Mouse (Mus musculus) midbrain, embryonic 10.5 days (tissue): ENCODE measurements around the gene Rhot1. TPM values are rescaled to one million over a fixed set of nuclear protein-coding genes. Genes with fewer than 3 reads are reported as not detected.

Experiments
- DNase-seq: peaks from one replicate; pipeline ENCODE4 v3.0.0-alpha.2; 2017; ENCODE audit warnings: low spot score
- H3K27ac ChIP-seq: fragments of 300-500 bp; sonication (generic); replicated peaks from 2 replicates; pipeline ENCODE4 v1.5.1; 2016; ENCODE audit warnings: mild to moderate bottlenecking
- H3K27me3 ChIP-seq: fragments of 300-500 bp; sonication (generic); 2 replicates; pipeline ENCODE4 v1.6.1; 2016; ENCODE audit warnings: low read depth, mild to moderate bottlenecking; ENCODE audit not compliant: poor library complexity, severe bottlenecking
- H3K36me3 ChIP-seq: fragments of 300-500 bp; sonication (generic); 2 replicates; pipeline ENCODE4 v1.6.1; 2016; ENCODE audit warnings: mild to moderate bottlenecking, moderate library complexity
- H3K4me1 ChIP-seq: fragments of 300-500 bp; sonication (generic); 2 replicates; pipeline ENCODE4 v1.6.1; 2016
- H3K4me3 ChIP-seq: fragments of 300-500 bp; sonication (generic); 2 replicates; pipeline ENCODE4 v1.5.1; 2016; ENCODE audit warnings: mild to moderate bottlenecking, moderate library complexity
- H3K9me3 ChIP-seq: fragments of 300-500 bp; sonication (generic); replicated peaks from 2 replicates; pipeline ENCODE4 v1.6.1; 2016; ENCODE audit warnings: mild to moderate bottlenecking
- WGBS: fragments of 180-500 bp; shearing (Covaris S2); methylation state at CpG from one replicate; pipeline ENCODE4 v1.1.7; 2016; 5-methylcytosine and 5-hydroxymethylcytosine counted together
- polyA plus RNA-seq: library from polyadenylated mRNA; unstranded; fragments of >200 nt; fragmentation: Nextera tagmentation; extraction: Ambion mirVana; gene quantifications from 2 replicates; pipeline ENCODE4 v1.2.1, GENCODE M21; 2016

Gene Rhot1
- polyA plus RNA-seq: 56.2 and 56.9 TPM in 2 replicates

DNA sequence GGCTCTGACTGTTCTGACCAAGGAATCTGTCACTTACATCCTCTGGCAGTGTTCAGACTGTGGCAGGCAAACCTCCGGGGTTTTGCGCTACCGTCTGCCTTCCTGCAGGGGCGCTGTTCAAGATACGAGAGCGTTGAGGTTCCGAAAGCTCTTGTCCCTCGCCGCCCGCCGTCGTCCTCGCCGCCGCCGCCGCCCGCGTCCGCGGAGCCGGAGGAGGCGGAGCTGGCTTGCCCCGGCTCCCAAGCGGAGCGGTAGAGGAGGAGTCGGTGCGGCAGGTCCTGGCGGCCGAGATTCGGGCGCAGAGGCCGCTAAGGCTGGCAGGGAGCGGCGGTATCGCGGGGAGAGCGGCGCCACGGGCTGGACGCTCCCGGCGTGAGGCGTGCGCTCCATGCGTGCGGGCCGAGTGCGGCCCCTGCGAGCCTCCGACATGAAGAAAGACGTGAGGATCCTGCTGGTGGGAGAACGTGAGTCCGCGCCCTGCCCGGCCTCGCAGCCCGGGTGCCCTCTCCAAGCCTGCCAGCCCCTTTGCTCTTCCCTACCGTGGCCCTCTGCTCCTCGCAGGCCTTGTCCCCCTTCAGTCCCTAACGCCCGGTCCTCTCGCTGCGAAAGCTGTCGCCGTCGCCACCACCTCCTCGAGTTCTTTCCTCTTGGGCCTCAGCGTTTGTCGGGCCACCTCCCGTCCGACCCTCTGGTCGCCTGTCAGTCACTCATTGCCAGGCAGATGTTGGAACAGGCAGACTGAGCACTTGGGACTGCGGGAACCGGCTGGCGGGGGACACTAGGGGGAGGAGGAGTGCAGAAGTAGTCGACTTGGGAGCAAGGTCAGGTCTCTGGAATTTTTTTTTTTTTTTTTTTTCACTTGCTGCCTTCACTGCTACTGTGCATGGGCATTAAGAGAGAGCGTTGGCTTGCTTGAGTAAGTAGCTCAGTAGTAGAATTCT is at the start of gene Rhot1:
Gene Rhot1, plus strand, starts transcription at position 160 of the 941 bp plus-strand sequence.
- peaks cover 15% of the 10 kb centered on the region for H3K4me1 ChIP-seq
- H3K36me3 ChIP-seq: peaks cover 17% of the 10 kb centered on the region
- H3K4me3 ChIP-seq: peak within 1 kb of the TSS; percentile 84
- peak within 1 kb of the TSS; percentile 94 for H3K27ac ChIP-seq
- no peaks in the 10 kb centered on the region for H3K9me3 ChIP-seq
- under 1% methylated on average over 78 of the region's 78 CpGs for WGBS
- H3K27me3 ChIP-seq: no peaks in the 10 kb centered on the region
- DNase-seq: peak; percentile 95

DNA sequence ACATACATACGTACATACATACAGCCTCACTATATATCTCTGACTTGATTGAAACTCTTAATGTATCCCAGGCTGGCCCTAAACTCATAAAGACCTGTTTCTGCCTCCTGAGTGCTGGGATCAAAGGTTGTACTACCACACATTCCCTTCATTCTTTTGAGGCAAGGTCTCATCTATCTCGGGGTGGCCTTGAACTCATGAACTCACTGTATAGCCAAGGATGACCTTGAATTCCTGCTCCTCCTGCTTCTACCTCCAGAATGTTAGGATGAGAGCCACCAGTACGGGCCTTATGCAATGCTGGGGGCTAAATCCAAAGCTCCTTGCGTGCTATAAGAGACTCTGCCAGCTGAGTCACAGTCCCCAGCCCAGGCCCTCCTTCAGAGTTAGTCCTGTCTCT is 47.8 kb upstream of the Rhot1 start:
- no peaks in the 10 kb centered on the region for H3K4me1 ChIP-seq
- H3K27me3 ChIP-seq: peaks cover 23% of the 10 kb centered on the region
- H3K9me3 ChIP-seq: no peaks in the 10 kb centered on the region
- H3K4me3 ChIP-seq: no peak overlapping the region
- WGBS: 84% methylated on average over 4 of the region's 4 CpGs
- no peak for DNase-seq
- H3K36me3 ChIP-seq: no peaks in the 10 kb centered on the region
- no peak overlapping the region for H3K27ac ChIP-seq

DNA sequence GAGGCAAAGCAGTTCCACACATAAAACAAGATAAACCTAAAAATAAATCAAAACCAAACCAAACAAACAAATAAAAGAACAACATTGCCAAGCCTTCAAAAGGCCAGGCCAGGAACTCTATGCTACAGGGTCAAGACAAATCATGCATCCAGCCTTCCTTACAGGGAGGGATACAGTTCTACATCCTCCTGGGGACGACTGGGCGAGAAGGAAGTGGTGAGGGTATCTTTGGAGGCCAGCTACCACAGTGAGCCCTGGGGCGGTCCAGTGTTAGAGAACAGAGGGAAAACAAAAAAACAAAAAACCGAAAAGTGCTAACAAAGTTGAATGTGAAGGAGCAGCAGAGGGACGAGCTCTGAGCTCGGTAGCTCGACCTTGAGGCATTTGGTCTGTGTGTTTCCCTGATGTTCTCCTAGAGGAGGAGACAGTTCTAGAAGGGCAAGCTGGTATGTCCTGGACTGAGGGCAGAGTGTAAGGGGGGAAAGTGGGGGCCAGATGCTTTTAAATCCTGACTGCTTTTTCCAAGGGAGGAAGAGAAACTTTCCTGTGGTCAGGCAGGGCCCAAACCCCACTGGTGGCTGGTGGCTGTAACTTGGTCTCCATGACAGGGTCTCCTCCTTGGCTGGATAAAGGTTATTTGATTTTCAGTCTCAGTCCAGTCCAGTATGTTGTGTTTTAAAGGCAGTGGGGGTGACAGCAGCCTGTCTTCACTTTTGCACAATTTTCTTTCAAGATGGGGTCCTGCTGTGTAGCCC is 45.3 kb upstream of the Rhot1 start:
- 76% methylated on average over 7 of the region's 7 CpGs for WGBS
- Histone ChIP-seq H3K27ac (no peak overlapping the region), H3K9me3 (no peaks in the 10 kb centered on the region), H3K4me3 (no peak overlapping the region), H3K27me3 (no peaks in the 10 kb centered on the region), H3K36me3 (no peaks in the 10 kb centered on the region), H3K4me1 (no peaks in the 10 kb centered on the region)
- DNase-seq: no peak

DNA sequence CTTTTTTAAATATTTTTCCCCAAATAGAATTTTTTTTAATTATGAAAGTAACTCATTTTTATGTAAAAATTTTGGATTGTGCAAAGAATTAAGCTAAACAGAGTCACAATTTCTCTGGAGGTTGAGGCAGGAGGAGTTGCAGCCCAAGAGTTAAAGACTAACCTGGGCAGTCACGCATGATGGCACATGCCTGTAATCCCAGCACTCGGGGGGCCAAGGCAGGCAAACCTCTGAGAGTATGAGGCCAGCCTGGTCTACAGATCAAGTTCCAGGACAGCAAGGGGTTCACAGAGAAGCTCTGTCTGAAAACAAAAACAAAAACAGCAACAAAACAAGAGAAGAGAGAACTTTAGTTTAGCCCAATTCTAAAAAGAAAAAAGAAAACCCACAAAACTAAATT is 44.6 kb upstream of the Rhot1 start:
- no peak overlapping the region for H3K27ac ChIP-seq
- 50% methylated on average over 2 of the region's 2 CpGs for WGBS
- no peaks in the 10 kb centered on the region for H3K4me1 ChIP-seq
- H3K36me3 ChIP-seq: no peaks in the 10 kb centered on the region
- no peak for DNase-seq
- no peaks in the 10 kb centered on the region for H3K9me3 ChIP-seq
- H3K27me3 ChIP-seq: no peaks in the 10 kb centered on the region
- no peak overlapping the region for H3K4me3 ChIP-seq

DNA sequence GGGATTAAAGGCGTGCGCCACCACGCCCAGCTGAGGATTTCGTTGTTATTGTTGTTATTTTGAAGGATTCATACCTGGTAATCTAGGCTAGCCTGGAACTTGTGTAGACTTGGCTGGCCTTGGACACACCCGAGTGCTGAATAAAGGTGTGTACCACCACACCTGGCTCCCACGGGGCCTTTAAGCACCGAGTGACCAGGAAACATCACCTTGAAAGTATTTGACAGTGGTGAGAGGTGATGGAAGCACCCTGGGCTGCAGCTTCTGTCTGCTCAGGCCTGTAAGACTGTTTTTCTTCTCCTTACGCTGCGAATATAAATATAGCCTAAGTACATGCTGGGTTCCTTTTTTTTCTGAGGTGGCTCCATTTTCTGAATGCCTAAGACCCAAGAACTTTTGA is 40.7 kb upstream of the Rhot1 start:
- WGBS: 95% methylated on average over 9 of the region's 9 CpGs
- H3K9me3 ChIP-seq: no peaks in the 10 kb centered on the region

DNA sequence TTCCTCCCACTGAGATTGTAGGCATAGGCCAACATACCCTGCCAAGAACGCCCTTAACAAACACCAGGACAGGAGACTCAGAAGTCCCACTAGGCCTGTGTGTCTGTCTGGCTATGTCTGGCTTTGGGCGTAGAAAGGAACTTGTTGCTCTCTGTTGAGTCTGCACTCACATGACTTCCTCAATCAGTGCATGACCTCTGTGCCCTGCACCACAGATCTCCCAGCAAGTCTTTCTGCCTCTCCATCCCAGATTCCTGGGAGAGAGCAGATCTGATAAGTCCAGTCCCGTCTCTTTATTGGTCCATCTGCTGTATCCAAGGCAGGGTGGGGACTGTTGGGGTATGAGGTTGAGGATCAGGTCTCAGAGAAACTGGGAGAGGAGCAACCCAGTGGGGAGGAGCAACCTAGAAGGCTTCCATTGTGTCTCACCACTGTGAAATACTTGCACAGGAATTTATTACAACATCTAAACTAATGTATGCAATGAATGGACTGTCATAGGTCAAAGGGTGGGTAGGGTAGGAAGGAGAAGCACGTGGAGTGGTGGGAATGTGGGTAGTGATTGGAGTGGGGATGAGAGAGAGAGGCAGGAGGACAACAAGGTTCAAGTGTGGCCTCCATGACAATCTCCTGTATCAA is 40.1 kb upstream of the Rhot1 start:
- no peak overlapping the region for H3K27ac ChIP-seq
- H3K4me1 ChIP-seq: no peaks in the 10 kb centered on the region
- 85% methylated on average over 4 of the region's 4 CpGs for WGBS
- no peaks in the 10 kb centered on the region for H3K36me3 ChIP-seq
- DNase-seq: no peak
- no peaks in the 10 kb centered on the region for H3K27me3 ChIP-seq
- H3K4me3 ChIP-seq: no peak overlapping the region
- no peaks in the 10 kb centered on the region for H3K9me3 ChIP-seq

More for the DNA sequence above, 40.7 kb upstream of the Rhot1 start:
- no peaks in the 10 kb centered on the region for H3K4me1 ChIP-seq
- no peak for DNase-seq
- no peak overlapping the region for H3K4me3 ChIP-seq
- no peak overlapping the region for H3K27ac ChIP-seq
- H3K36me3 ChIP-seq: no peaks in the 10 kb centered on the region
- no peaks in the 10 kb centered on the region for H3K27me3 ChIP-seq

DNA sequence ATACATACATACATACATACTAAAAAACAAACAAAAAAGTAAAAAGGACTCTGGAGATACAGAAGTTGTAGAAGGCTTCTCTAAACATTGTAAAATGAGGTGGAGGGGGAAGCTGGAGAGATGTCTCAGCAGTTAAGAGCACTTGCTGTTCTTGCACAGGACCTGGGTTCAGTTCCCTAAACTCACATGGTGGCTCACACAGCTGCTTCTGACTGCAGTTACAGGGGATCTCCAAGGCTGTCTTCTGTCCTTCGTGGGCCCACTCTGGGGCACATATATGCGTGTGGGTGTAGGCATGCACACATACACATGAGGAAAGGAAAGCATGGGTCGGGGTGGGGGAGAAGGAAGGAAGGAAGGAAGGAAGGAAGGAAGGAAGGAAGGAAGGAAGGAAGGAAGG is 39.2 kb upstream of the Rhot1 start:
- WGBS: 87% methylated on average over 3 of the region's 3 CpGs
- Histone ChIP-seq H3K27ac (no peak overlapping the region), H3K4me1 (no peaks in the 10 kb centered on the region), H3K36me3 (no peaks in the 10 kb centered on the region), H3K9me3 (no peaks in the 10 kb centered on the region), H3K27me3 (no peaks in the 10 kb centered on the region), H3K4me3 (no peak overlapping the region)
- no peak for DNase-seq

DNA sequence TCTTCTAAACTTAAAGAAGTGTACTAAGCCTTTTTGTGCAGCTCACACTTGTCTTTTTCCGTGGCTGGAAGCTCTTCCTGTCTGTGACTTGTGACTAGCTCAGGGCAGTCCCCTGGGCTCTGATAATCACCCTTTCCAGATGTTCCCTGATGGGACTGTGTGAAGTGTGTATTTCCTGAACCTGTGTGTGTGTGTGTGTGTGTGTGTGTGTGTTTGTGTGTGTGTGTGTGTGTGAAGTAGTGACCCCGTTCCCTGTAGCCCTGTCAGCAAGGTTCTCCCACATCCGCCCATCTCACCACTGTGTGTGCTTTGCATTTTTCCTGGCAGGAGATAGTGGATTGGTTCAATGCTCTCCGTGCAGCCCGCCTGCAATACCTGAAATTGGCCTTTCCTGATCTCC is 38.5 kb upstream of the Rhot1 start:
- no peaks in the 10 kb centered on the region for H3K36me3 ChIP-seq
- H3K4me1 ChIP-seq: no peaks in the 10 kb centered on the region
- WGBS: 74% methylated on average over 5 of the region's 5 CpGs
- no peak for DNase-seq
- H3K4me3 ChIP-seq: no peak overlapping the region
- H3K27me3 ChIP-seq: no peaks in the 10 kb centered on the region
- no peak overlapping the region for H3K27ac ChIP-seq
- no peaks in the 10 kb centered on the region for H3K9me3 ChIP-seq

DNA sequence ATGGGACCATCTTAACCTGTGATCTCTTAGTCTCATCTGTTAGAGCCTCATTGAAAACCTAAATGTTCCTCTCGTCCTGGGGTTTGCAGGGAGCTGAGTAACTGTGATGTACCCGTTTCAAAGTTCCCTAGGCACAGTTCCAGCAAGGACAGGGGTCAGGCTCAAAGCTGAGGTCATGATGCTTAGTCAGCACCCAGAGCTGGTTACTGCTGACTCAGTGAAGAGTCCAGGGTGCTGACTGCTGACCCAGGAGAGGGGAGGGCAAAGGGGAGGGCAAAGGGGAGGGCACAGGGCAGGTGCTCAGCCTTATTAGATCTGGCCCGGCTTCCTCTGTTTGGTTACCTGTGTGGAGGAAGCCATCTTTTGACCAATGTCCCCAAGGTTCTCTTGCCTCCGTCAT is 36.9 kb upstream of the Rhot1 start:
- no peak overlapping the region for H3K4me3 ChIP-seq
- WGBS: 80% methylated on average over 4 of the region's 4 CpGs
- no peaks in the 10 kb centered on the region for H3K36me3 ChIP-seq

DNA sequence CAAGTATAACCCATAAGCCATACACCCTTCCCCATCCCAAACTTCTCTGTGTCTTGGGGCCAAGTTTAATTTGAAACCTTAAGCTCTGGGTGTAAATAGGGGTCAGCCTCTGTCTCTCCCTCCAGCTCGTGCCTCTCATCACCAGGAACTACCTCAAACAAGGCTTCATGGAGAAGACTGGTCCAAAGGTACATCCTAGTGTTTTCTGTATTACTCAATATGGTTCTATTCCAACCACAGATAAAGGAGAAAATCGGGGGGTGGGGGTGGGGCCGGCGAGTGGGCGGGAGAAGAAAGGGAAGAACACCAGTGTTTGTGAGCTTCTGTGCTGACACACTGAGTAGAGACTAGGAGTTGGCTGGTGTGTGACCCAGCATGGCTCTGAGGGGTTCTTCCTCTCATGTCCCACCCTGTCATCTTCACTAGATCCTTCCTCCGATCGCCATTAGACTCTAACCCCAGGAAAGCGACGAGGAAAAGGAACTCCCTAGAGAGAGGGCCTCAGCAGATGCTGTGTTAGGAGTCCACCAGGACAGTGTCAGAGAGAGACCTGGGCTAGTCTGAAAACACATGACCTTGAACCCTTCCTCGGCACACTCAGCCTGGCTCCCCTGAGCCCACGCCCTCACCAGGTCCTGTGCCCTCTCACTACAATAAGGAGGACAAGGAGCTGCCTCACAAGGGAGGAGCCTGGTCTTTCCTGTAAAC is 34.7 kb upstream of the Rhot1 start:
- H3K9me3 ChIP-seq: no peaks in the 10 kb centered on the region
- no peak overlapping the region for H3K4me3 ChIP-seq
- WGBS: 88% methylated on average over 11 of the region's 11 CpGs
- DNase-seq: no peak
- H3K27me3 ChIP-seq: no peaks in the 10 kb centered on the region
- no peak overlapping the region for H3K27ac ChIP-seq
- H3K36me3 ChIP-seq: no peaks in the 10 kb centered on the region
- no peaks in the 10 kb centered on the region for H3K4me1 ChIP-seq

More for the DNA sequence above, 36.9 kb upstream of the Rhot1 start:
- Histone ChIP-seq H3K4me1 (no peaks in the 10 kb centered on the region), H3K9me3 (no peaks in the 10 kb centered on the region), H3K27ac (no peak overlapping the region), H3K27me3 (no peaks in the 10 kb centered on the region)
- no peak for DNase-seq

DNA sequence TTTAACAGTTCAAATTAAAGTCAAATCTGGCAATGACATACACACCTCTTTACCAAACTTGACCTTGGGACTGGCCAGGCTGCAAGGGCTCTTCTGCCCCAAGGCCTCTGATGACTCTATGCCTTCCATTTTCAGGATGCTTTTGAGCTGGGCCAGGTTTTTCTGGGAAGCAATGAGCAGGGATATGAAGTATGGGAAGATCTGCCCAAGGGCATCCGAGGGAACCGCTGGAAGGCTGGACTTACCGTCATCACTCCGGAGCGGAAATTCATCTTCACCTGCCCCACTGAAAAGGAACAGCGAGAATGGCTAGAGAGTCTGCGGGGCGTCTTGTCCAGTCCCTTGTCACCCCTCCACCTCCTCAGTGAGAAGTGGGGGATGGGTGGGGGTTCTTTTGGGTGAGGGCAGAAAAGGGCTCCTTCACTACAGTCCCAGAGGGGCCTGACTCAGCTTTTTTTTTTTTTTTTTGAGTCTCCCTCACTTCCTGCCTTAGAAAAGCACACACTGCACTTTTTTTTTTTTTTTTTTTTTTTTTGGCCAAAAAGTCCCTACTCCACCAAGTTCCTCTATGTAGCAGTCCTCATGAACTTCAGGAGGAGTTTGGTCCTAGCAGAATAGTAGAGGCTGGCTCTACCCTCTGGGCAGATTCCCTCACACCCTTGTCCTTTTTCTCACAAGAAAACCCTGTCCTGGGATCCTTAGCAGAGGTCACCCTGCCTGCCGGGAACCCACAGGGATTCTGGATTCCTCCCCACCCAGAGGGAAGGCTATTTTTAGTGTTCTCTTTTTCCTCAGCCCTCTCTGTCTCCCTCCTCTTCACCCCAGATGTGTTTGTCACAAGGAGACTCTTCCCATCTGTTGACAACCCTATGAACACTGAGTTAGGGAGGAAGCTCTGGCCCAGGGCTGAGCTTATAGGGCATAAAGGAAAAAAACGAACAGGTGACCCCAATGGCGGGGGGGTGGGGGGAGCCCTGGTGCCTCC is 31.6 kb upstream of the Rhot1 start:
- no peaks in the 10 kb centered on the region for H3K27me3 ChIP-seq
- 80% methylated on average over 11 of the region's 11 CpGs for WGBS
- no peaks in the 10 kb centered on the region for H3K9me3 ChIP-seq
- H3K27ac ChIP-seq: no peak overlapping the region
- H3K4me1 ChIP-seq: no peaks in the 10 kb centered on the region
- no peaks in the 10 kb centered on the region for H3K36me3 ChIP-seq
- H3K4me3 ChIP-seq: no peak overlapping the region
- no peak for DNase-seq
